Mouse (Mus musculus) thymus, adult 2 months (tissue): ENCODE results near the gene Pdcd7.

ENCODE experiments used
- CTCF ChIP-seq: fragments of 200-500 bp; IDR thresholded peaks from 2 replicates; pipeline ENCODE4 v1.5.1; 2012; ENCODE audit warnings: mild to moderate bottlenecking, control low read depth, low read length, moderate library complexity, borderline replicate concordance; ENCODE audit not compliant: control insufficient read depth, poor library complexity, insufficient read depth; ENCODE audit errors: extremely low read depth
- POLR2A ChIP-seq: fragments of 200-500 bp; IDR thresholded peaks from 2 replicates; pipeline ENCODE4 v1.6.1; 2012; ENCODE audit warnings: mild to moderate bottlenecking, low read length, control low read depth, moderate library complexity; ENCODE audit not compliant: control insufficient read depth, poor library complexity, insufficient read depth; ENCODE audit errors: extremely low read depth

DNA sequence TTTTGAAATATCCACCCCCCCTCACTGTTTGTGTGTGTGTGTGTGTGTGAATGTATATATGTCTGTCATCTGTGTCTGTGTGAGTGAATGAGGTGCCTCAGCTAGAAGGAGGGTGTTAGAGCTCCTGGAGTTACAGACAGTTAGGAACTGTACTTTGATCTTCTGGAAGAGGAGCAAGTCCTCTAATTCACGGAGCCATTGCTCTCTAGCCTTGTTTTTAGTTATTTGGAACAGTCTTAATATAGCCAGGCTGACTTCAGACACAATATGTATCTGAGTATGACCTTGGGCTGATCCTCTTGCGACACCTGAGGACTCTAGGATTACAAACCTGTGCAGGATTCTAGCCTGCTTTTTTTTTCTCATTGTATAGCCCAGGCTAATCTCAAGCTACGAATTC is 47.1 kb upstream of the Pdcd7 start:
- TF ChIP-seq CTCF (no peak), POLR2A (no peak)
